Mouse (Mus musculus) testis, postnatal 10 days (tissue): ENCODE results near the gene Casp2.
A peak's percentile ranks its signal among the peaks of the same experiment; 100 is the strongest.

Experiments used
- DNase-seq: peaks from one replicate; pipeline ENCODE4 v3.0.0; 2021; ENCODE audit warnings: low spot score

The Casp2 gene

DNA sequence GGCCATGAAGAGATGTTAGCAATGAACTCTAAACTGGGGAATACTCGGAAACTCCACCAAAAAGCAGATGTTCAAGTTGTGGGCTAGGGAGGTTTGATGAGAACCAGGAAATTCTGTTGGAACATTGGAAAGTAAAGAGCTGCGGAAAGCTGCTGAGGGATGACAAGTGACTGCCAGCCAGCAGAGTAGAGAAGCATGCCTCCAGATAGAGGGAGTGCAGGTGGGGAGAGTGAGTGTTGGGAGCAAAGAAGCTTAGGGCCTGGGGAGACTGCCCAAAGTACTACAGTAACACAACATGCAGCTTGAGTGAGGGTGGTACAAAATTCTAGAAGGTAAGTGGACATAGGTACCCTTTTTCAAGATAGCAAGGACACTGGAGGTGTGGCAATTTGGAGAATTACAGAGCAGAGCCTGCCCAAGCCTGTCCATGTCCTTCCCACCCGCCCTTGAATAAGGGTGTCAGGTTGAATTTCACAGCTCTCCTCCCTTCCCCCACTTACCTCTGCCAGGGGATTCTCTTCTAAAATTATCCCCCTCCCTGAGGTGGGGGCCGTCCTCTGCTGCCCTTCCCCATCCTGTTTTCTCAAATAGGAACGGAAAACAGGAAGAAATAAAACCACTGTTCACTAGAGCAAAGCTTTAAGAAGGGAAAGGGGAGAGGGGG, 18.2 kb downstream of the Casp2 start:
- DNase-seq = no peak

DNA sequence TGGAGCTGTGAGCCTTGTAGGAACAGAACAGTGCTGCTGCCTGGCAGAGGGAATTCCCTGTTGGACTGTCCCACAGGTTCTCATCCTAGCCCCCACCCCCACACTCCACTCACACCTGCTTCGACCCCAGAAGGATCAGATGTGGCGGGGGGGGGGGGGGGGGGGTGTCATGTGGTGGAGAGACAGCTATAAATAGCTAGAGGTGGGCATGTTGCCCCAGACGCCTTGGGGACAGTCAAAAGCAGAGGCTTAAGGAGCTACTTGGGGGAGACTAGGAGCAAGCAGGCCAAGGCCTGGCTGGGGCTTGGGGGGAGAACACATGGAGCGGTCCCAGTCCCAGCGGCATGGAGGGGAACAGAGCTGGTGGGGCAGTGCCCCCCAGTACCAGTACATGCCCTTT, 21.7 kb downstream of the Casp2 start, which contains the start of gene Clcn1:
Gene Clcn1, plus strand, starts transcription at position 238 of the 400 bp plus-strand sequence.
- DNase-seq = no peak

DNA sequence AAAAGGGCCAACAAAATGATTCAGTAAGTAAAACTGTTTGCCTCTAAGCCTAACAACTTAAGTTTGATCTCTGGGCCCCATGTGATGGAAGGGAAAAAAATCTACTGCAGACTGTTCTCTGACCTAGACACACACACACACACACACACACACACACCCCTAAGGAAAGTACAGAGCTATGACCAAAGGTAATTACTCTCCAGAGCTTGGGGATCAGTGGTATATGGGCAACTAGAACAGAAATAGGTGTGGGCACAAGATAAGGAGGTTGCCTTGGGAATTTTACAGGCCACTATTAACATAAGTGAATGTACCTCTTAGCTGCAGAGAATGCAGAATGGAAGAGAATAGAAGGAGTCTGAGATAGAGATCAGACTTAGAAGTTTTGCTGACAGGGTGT, 22.8 kb downstream of the Casp2 start:
- no peak for DNase-seq

DNA sequence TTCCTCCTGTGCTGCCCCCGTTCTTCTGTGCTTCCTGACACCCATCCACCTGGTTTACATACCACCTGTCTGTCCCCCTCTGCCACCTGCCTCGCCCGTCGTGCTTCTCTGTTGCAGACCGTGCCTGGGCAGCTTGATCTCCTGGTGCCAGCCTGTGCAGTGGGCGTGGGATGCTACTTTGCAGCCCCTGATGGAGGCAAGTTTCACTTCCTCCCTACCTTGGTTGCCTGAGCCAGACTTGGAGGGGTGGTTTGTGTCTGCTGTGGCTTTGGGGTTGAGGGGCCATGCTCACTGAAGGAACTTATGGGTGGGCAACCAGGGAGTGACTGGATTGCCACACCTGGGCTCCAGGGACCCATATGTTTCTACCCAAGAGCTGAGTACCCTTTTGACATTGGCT, 28.5 kb downstream of the Casp2 start:
- DNase-seq = no peak

DNA sequence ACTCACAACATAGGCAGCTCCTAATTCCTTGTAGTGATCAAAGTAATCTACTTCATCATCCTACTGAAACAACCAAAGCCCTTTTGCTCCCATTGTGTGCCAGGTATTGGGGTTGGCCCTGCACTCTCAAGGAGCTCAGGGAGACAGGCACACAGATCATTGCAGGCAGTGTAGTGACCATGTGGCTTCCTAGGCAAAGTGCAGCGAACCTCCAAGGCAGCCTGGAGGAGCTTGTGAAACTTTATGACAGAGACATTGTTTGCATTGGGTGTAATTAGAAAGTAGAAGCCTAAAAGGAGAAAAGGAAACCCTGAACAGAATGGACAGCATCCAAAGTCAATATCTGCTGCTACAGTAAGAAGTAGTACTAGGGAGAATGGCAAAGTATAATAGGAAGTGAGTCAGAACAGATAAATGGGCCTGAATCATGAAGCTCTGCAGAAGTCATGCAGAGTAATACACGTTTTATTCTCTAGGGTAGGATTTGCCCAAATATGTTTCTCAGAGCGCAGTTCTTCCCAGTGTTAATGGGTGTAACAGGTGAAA, 30.8 kb downstream of the Casp2 start:
- no peak for DNase-seq

DNA sequence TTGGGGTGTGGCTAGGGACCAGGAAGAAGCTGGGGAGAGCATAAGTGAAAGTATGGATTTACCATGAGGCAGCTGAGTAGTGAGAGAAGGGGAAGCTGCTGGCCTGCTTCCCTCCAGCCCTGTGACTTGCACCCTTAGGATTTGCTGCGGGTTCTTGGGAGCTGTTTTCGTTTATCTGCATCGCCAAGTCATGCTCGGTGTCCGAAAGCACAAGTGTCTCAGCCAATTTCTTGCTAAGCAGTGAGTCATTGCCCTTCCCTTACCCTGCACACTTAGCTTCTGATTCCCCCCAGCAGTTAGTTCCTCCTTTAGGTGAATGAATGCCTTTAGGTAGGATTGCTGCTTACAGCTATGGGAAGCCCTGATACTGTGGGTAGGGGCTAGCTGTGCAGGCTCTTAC, 34.6 kb downstream of the Casp2 start:
- DNase-seq = no peak

DNA sequence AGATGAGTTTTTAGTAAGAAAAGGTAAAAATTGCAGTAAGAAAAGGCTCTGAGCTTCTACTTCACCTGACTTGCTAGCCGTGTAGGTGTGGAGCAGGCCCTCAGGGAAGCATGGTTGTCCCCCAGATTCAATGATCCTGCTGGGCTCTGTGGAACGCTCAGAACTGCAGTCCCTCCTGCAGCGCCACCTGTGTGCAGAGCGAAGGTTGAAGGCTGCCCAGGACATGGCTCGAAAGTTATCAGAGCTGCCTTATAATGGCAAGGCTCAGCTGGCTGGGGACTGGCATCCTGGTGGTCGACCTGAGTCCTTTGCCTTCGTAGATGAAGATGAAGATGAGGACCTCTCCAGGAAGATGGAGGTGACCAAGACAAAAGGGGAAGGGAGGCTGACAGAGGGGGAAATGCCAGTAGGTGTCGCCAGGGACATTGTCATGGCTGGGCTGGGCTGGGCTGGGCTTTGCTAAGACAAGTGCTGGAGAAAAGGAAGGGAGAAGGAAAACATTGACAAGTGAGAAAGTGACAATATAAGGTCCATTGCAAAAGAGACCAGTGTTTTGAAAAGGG, 45.1 kb downstream of the Casp2 start:
- no peak for DNase-seq

DNA sequence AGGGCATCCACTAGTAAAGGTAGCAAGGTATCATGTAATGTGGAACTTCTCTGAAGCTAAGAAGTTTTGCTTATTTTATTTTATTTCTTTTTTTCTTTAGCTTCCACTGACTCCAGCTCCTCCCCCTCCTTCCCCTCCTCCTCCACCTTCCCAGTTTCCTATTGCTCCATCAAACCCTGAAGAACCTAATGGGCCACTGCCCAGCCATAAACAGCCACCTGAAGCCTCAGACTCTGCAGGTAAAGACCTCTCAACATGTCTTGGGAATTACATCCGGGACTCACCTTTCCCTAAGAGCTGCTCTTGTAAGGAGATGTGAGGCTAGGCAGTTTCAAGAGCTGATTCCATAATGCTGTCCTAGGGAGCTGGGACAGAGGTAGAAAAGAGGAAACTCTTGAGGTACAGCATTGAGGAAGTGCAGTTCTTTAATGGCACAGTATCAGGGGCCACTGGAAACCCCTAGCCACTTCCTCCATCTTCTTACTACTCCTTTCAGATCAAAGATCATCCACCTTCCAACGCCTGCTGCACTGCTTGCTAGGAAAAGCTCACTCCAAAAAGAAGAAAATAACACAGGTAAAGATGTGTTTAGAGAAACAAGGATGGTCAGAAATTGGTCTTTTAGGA, 45.8 kb downstream of the Casp2 start:
- no peak for DNase-seq

DNA sequence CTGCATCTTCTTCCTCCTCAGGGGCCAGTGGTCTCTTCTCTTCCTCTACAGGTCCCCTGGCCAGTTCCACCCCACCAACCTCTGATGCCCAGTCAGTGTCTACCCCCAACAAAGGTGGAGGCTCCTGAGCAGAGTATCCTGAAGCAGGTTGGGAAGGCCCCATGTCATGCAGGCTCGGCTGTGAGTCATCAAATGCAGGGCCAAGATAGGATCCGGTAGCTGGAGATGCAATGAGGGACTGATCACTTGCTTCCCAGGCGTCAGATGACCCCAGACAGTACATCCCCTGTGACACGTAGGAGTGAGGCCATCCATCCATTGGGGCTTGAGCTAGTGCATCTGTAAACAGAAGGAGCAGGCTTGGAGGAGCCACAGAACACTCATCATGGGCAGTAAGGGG, 53.5 kb downstream of the Casp2 start:
- no peak for DNase-seq

DNA sequence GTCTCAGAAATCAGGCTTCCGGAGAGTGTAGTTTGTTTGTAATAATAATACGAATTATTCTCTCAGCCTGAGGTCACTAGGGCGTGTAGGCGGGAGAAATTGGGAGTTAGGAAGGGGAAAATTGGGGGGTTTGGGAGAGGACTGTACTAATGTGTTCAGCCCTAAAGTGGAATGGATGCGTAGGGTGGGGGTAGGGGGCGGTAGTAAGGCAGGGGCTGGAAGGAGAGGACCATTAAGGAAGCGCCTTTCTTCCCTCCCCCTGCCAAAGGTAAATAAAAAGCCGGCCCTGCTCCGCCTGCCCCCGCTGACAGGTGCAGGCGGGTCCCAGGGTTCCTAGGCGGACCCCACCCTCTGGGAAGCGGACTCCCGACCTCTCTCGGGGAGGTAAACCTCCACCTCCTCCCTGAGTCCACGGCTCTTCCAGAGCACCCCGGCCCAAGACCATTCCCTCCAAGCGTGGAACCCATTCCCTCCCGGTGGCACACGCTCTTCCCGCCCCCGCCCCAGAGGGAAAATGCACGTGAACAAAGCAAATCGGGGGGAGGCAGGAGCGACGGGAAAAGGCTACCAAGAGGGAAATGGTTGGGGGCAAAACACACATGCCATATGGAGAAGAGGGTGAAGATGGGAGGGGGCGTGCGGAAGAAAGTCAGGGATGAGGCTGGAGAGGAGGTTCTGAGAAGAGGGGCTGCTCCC, 58.7 kb downstream of the Casp2 start:
- DNase-seq = no peak

DNA sequence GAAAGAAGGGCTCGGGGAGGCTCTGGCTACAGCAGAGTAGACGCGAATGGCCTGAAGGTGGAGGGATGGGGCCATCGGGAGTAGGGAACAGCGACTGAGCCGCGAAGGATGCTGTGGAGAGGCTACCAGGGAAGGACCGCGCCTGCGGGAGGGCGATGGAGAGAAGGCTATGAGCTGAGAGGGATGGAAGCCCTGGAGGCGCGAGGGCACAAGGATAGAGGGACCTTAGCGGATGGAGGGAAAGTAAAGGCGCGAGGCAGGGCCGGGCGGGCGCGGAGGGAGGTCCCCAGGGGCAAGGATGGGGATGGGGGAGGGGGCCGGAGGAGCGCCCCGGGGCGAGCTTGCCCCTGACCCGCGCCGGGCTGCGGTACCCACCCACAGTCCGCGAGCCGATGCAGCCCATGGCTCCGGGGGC, 59.3 kb downstream of the Casp2 start:
- peak; percentile 51 for DNase-seq

DNA sequence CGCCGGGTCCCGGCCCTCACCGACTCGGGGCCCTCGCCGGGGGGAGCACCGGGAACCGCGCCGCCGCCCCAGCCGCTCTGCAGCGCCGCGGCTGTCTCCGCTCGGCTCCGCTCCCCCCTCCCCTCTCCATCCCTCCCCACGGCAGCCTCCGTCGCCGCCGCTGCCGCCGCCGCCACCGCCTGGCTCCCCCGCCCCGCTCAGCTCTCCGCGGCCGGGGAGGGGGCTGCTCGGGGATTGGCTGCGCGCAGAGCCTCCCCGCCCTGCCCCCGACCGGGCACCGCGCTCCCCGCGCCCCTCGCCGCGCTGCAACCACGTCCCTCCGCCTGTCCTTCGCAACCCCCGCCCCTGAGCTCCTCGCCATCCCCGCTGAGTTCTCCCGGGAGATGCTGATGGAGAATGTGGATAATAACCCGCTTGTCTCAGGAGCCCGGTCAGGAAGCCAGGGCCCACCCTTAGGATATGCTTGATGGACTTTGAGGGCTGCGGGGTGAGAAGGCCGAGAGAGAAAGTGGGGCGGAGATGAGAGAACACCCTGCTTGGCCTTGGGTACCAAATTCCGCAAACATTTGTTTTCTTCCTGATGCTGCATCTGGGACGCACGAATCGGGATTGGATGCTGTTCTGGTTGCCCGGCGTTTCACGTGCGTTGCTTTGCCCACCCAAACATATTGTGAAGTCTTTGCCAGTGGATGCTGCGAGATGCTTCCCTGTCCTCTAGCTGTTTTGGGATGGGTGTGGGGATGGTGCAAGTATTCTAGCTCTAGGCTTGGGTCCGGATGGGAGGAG, 59.9 kb downstream of the Casp2 start, which contains the start of gene Fam131b:
Gene Fam131b, minus strand, starts transcription at position 162 of the 786 bp plus-strand sequence.
- DNase-seq = peak; percentile 51

DNA sequence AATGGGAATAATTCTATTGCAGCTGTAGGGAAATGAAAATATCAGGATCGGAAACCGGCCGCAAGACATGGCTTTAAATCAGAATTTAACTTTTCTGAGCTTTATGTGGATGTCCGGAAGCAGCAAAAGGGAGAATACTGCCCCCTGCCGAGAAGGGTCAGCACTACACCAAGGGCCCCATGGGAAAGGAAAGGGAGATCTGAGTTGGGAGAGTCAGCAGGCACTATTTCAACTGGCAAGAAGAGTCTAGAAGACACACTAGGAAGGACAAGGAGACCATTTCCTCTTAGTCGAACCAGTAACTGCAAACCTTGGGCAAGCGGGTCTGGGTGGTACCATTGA, 60.5 kb downstream of the Casp2 start:
- DNase-seq = peak; percentile 84

DNA sequence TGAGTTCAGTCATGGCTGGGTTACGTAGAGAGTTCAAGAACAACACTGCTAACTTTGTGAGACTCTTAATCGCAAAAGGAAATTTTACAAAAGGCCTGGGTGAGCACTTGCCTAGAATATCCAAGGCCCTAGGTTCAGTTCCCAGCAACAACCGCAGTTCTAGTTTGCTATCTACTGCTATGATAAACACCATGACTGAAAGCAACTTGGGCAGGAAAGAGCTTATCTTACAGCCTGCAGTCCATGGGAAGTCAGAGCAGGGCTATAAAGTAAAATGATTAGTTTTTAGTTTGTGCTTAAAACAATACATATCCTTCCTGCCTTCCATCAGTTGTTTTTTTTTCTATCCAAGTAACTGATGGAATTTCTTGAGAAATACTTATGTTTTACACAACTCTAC, 61.7 kb downstream of the Casp2 start:
- DNase-seq = no peak

DNA sequence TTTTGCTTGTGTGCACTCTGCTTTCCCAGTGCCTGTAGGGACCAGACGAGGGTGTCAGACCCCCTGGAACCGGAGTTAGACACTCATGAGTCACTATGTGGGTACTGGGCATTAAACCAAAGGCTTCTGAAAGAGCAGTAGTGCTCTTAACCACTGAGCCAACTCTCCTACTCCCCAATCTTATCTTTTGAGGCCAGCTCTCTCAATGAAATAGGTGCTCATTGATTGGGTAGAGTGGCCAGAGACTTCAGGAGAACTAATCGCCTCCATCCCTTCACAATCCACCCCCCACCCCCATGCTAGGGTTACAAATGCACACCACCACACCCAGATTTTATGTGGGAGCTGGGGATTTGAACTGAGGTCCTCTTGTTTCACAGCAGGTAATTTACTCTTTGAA, 64.0 kb downstream of the Casp2 start:
- DNase-seq = no peak

DNA sequence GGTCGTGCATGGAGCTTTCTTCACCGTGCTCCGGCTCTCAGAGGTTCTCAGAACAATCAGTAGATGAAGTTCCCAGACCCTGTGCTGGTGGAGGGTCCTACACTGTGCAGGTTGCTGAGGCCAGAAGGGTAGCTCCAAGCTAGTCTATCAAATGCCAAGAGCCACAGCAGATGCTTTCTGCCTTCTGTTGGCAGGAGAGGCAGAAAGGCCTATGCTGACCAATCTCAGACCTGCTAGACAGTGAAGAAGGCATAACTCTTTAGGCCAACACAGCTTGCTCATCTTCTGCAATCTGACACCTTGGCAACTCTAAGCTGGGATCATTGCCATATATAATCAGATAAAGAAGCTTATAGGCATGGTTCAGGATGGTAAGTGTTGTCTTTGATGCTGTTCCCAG, 65.4 kb downstream of the Casp2 start:
- no peak for DNase-seq

DNA sequence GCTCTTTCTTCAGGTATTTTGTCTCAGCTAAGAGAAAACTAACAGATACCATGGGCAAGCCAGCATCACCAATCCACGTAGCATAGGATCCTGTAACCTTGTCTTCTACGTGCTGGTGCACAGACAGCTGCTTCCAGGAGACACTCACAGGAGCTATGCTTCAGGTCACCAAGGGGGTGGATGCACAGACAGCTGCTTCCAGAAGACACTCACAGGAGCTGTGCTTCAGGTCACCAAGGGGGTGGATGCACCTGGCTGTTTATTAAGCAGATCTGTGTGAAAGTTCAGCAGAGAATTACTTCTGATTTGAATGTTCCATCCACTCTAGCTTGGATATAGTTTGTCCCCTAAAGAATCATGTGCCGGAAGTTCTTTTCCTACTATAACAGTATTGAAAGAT, 66.2 kb downstream of the Casp2 start:
- no peak for DNase-seq
